Mouse (Mus musculus) thymus, postnatal 4 days (tissue): ENCODE measurements at regions not wholly inside any gene's neighbourhood (a gene's known extent, or its start where the extent isn't known, plus 50 kb on each side); places are given as distances from the start of the nearest gene placed in this dataset.

ENCODE experiments used
- DNase-seq: peaks from one replicate; pipeline ENCODE4 v3.0.0; 2021

DNA sequence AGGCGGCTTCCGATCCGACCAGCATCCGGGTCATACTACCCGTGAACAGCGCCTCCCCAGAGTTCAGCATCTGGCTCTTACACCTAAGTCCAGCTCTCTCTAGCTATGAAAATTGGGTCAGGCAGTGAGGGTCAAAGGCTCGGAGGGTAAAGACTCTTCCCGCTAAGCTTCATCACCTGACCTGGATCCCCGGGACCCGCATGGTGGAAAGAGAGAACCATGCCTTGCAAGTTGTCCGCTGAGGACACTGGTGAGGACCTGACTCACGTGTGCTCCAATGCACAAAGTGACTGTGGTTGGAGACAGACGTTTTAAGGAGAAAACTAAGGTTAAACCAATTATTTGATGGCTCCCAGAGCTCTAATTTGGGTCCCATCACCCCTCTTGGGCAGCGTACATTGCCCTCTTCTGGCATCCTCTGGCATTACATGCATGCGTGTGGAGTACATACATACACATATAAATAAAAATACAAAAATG lies 74.6 kb upstream of the Sall4 start:
- DNase-seq: peak; percentile 73

DNA sequence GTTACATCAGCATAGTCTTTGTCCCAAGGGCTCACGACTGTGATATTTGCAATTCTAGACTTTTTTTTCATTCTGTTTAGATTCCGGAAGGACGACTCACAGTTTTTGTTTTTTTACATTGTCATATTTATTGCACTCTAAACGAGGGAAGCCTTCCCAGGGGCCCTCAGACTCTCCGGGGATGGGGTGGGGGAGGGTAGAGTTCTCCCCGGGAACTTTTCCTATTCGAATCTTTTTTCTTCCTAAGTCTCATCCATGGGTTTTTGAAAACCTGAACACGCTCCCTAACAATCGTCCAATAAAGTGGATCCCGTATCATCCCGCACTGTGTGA lies 73.9 kb upstream of the Sall4 start:
- DNase-seq: no peak

DNA sequence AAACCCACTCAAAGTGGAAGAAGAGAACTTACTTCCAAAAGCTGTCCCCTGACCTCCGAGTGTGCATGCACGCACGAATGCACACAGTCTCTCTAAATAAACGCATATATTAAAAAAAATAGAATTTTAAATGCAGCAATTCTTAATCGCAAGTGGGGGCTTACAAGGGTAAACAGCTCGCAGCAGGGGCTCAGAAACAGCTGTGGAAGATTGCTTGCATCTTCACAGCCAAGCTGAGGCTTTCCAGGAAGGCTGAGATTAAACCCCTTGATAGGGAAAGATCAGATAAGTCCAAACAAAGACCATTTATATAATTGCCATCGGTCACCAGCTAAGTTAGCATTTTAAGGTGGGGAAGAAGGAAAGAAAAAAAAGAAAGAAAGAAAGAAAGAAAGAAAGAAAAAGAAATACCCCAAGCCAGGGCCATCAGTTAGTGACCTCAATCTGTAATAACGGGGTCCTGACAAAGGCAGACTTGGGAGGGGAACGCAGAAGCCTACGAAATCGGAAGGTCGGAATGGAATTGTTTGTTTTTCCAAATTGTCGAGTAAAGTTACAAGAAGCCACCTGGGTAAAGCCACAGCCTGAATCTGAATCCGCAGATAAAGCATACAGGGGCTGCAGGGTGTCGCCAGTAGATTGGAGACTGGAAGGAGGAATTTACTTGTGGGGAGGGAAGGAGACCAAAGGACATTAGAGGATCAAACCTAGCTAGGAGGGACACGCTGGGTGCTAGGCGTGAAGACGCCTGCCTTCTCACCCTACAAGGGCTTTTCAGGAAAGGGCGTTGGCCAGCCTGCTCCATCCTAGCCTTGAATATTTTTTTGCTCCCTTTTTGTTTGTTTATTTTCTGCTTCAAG lies 73.3 kb upstream of the Sall4 start:
- peak; percentile 24 for DNase-seq

DNA sequence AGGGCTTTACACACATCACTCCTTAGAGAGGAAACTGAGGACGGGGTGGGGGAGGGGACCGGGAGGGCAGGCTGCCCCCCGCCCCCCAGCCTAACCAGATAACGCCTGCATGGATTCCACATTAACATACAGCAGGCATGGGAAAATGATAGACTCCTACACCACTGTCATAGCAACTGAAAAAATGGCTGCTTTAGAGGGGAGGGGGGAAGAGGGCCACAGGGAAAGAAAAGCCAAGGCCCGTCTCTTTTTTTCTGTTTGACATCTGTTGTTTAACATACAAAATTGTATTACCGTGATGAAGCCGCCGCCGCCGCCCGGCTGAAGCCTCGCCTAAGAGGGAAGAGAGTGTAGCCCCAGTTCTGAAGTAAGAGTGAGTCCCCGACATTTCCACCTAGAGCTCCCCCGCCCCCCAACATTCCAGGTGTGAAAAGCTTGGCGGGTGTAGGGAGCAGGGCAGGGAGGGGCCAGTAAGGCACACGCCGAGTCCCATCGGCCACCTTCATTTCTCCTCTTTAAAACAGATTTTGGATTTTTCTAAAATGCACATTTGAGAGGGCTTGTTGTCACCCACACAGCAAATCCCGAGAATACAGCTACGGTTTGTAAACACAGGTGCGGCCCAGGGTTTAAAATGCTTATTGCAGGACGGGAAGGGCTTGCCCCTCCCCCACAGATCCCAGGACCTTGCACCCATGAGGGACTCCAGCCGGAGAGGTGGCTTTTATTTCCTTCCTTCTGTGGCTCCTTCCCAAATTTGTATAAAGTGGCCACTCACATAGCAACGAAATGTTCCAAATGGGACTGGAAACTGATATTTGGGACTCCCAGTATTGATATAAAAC lies 72.3 kb upstream of the Sall4 start:
- peak; percentile 58 for DNase-seq

DNA sequence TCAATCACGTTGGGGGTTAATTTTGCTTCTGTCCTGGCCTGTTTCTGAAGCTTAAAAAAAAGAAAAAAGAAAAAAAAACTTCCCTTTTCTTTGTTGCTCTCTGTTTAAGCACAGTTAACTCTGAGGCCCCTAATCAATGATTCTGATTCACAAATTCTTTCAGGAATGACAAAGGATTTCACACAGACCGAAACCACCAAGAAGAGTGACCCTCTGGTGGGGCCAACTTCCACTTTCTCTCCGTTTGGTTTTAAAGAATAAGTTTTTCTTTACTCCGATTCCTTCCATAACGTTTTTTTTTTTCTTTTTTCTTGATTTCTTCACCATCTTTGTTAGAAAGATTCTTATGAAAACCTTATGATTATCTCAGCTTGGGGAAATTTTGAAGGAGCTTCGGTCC lies 71.5 kb upstream of the Sall4 start:
- DNase-seq: no peak

DNA sequence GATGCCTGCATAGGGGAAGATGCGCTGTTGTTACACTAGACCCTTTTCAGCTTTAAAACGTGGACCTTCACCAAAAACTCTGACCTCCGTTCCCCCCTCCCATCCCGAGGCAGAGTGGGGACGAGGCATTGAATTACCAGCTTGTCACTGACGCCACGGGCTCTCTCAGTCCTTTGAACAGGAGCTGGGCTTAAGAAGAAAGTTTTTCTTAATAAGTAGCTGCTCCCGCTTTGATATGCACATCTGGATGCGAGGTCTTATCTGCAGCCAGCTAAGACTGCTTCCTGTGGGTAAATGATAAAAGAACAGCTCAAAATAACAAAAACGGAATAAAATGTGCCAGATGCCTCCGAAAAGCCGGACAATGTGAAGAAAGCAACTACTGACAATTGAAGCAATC lies 70.9 kb upstream of the Sall4 start:
- DNase-seq: peak; percentile 40

DNA sequence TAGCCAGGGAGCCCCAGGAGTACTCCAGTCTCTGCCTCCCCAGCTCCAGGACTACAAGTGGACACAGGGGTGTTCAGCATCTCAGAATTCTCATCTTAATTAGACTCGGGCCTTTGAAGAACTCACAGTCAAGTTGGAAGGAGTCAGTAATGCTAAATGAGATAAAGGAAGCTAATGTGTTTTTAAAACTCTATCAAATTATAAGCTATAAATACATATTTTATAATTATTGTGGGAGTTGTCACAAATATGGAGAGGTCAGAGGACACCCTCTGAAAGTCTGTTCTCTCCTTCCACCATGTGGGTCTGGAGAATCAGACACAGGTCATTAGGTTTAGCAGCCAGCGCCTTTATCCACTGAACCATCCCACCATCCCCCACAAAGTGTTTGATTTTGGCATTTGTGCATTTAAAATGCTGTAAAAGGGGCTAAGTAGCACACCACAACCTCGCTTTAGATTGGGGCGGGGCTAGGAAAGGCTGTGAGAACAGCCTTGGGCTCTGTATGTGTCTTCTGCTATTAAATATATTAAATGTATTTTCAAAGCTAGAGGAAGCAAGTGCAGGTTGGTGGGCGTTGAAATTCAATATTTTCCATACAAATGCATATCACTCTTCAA lies 70.3 kb upstream of the Sall4 start:
- DNase-seq: peak; percentile 37

DNA sequence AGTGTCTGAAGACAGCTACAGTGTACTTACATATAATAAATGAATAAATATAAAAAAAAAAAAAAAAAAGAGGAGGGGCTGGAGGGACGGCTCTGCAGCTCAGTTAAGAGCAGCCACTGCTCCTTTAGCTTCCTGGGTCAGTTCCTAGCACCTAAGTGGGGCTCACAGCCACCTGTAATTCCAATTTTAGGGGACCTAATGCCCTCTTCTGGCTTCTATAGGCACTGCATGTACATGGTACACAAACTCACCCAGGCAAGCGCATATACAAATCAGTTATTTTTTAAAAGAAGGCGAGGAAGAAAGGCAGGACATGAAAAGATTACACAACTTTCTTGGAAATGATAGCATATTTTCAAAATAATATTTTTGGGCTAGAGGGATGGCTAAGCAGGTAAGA lies 67.0 kb upstream of the Sall4 start:
- no peak for DNase-seq

DNA sequence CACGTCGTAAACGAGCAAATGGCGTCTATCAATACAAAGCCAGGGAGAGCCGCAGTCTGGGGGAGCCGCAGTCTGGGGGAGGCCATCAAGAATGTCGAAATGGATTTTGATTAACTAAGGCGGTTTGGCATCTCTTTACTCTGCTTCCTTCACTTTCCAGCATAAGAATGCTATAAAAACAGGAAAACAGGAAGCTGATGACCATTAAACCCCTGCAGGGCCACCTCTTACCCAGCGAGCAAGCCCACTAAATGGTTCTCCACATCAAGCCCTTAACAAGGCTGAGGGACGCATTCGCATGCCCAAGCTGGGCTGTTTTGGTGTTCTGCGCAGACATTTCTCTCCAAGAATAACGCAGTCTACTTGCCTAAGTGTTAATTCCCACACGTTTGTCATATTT lies 64.0 kb upstream of the Sall4 start:
- no peak for DNase-seq

DNA sequence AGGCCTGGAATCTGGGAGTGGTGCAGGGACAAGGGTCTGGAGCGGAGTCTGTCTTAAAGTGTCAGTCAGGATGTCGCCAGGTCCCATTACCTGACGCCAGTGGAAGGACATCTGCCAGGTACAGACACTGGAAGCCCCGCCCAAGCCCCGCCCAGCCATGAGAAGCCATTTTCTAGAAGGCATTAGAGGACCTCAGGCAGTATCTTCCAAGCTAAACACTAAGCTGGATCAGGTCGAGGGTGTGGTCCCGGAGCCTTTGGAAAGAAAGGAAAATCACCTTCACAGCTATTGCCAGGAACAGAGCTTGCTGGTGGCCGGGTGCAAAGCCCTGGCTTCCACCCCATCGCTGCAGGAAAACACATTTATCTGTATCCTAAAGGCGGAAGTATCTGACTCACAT lies 52.9 kb upstream of the Sall4 start:
- DNase-seq: no peak
